Mouse (Mus musculus) stomach, embryonic 14.5 days (tissue): ENCODE results near the gene Prickle2. TPM values are rescaled to one million over a fixed set of nuclear protein-coding genes. Genes with fewer than 3 reads are reported as not detected.
A peak's percentile ranks its signal among the peaks of the same experiment; 100 is the strongest.

Experiments used
- ATAC-seq: fragments of 200-750 bp; cut with Nextera tagmentation; 2 replicates; pipeline ENCODE4 v1.8.0; 2017; ENCODE audit warnings: low read depth, moderate TSS enrichment; ENCODE audit not compliant: insufficient number of reproducible peaks, insufficient read depth, low FRiP score
- H3K27ac ChIP-seq: fragments of 300-500 bp; sonication (generic); 2 replicates; pipeline ENCODE4 v1.5.1; 2014; ENCODE audit warnings: mild to moderate bottlenecking, low read length, moderate library complexity, mixed read lengths
- H3K27me3 ChIP-seq: fragments of 300-500 bp; sonication (generic); 2 replicates; pipeline ENCODE4 v1.6.1; 2014; ENCODE audit warnings: low read length, control low read depth, mixed read lengths; ENCODE audit not compliant: control insufficient read depth, insufficient read depth
- H3K36me3 ChIP-seq: fragments of 300-500 bp; sonication (generic); 2 replicates; pipeline ENCODE4 v1.6.1; 2014; ENCODE audit warnings: mild to moderate bottlenecking, control low read depth, low read length, moderate library complexity, mixed read lengths; ENCODE audit not compliant: control insufficient read depth, insufficient read depth
- H3K4me1 ChIP-seq: fragments of 300-500 bp; sonication (generic); 2 replicates; pipeline ENCODE4 v1.6.1; 2014; ENCODE audit warnings: low read length, control low read depth, mixed read lengths; ENCODE audit not compliant: control insufficient read depth, insufficient read depth
- H3K4me2 ChIP-seq: fragments of 300-500 bp; sonication (generic); replicated peaks from 2 replicates; pipeline ENCODE4 v1.6.1; 2014; ENCODE audit warnings: low read depth, low read length, control low read depth
- H3K4me3 ChIP-seq: fragments of 300-500 bp; sonication (generic); 2 replicates; pipeline ENCODE4 v1.5.1; 2014; ENCODE audit warnings: low read depth, low read length, control low read depth
- H3K9ac ChIP-seq: fragments of 300-500 bp; sonication (generic); replicated peaks from 2 replicates; pipeline ENCODE4 v1.6.1; 2014; ENCODE audit warnings: low read depth, mild to moderate bottlenecking, control low read depth, low read length, moderate library complexity, mixed read lengths
- H3K9me3 ChIP-seq: fragments of 300-500 bp; sonication (generic); 2 replicates; pipeline ENCODE4 v1.6.1; 2016; ENCODE audit warnings: low read depth, low read length, control low read depth; ENCODE audit not compliant: control insufficient read depth
- WGBS: fragments of 180-500 bp; shearing (Covaris S2); extraction: QIAGEN DNeasy Blood & Tissue Kit; methylation state at CpG from one replicate; pipeline ENCODE4 v1.1.7; 2014; 5-methylcytosine and 5-hydroxymethylcytosine counted together
- polyA plus RNA-seq: library from polyadenylated mRNA; unstranded; fragments of >200 nt; fragmentation: Nextera tagmentation; extraction: Ambion mirVana; gene quantifications from 2 replicates; pipeline ENCODE4 v1.2.1, GENCODE M21; 2014

Prickle2 gene
- polyA plus RNA-seq, 1 experiment from 2014 or later, result 13.4 TPM

DNA sequence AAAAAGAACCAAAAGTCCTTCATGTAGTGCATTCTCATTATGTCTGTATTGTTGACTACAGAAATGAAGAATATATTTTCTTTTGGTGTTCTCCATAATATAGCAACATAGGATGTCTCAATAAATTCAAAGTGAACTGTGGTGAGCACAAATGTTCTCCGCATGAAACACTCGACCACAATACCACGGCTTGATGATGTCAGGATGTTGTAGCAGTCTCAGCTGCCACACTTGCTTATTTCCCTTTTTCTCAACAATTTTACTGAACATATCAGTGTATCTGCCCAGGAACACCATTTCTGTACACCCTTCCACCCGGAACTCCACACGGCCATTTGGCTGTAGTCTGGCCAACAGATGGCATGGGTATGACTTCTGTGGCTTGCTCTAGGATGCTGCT is 273.8 kb downstream of the Prickle2 start:
- H3K4me3 ChIP-seq, result no peak overlapping the region
- H3K9me3 ChIP-seq, result no peaks in the 10 kb centered on the region
- no peaks in the 10 kb centered on the region for H3K27me3 ChIP-seq
- H3K4me1 ChIP-seq, result no peaks in the 10 kb centered on the region
- no peak overlapping the region for H3K27ac ChIP-seq
- no peaks in the 10 kb centered on the region for H3K36me3 ChIP-seq
- 92% methylated on average over 5 of the region's 5 CpGs for WGBS
- no peak overlapping the region for H3K9ac ChIP-seq
- ATAC-seq, result no peak
- no peak overlapping the region for H3K4me2 ChIP-seq

DNA sequence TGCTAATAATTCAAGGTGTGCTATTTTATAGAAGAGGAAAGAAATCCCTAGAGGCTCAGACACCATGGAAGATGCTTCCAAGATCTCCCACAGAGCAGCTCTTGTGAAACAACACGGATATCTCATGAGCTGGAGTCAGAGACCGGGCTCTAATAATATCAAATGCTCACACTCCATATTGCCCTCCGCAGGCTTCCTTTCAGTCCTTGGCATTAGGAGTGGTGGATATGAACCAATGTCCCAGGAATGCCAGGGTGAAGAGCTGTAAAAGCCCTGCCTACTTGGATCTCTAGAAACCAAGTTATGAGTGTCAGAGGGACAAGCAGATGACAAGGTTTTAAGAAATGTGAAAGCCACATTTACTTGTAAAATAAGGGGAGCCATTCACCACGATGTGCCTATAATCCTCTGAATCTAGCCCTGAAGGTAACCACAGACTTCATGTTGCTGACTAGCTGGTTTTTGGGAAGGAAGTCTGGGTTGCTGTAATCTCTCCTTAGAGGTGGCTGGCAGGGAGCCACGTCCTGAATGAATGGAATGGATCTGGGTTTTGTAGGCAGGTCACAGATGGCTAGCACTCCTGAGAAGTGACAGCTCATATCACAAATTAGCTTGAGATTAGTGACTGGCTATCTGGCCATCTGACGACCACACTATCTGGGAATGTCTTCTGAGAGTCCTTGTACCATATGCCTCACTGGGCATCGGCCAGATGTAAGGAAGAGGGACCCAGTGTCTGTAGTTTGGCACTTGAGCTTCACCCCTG is 278.4 kb downstream of the Prickle2 start:
- 65% methylated on average over 7 of the region's 7 CpGs for WGBS

DNA sequence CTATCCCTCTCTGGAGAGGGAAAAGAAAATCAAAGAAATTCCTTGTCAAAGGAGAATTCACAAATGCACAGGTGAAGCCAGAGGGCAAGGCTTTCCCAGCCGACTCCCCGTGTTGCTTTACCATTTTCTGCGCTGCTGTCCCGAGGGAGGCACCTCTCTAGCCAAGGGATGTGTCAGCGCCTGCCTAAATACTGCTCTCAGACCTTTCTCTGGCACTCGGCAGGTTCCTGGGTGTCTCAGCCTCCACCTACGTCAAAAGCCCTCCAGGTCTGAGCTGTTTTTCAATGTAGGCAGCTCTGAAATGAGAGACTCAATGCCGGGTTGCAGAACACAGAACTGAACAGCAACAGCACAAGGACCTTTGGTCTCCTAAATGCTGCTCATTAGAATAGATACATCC is 280.1 kb downstream of the Prickle2 start:
- H3K27me3 ChIP-seq, result no peaks in the 10 kb centered on the region
- H3K36me3 ChIP-seq, result peaks cover 6% of the 10 kb centered on the region; the same call in 1 of the 2 replicates
- no peaks in the 10 kb centered on the region for H3K9me3 ChIP-seq
- WGBS, result 66% methylated on average over 8 of the region's 8 CpGs
- H3K27ac ChIP-seq, result no peak overlapping the region
- H3K4me3 ChIP-seq, result no peak overlapping the region
- H3K4me1 ChIP-seq, result peaks cover 9% of the 10 kb centered on the region
- H3K9ac ChIP-seq, result no peak overlapping the region
- ATAC-seq, result no peak
- H3K4me2 ChIP-seq, result no peak overlapping the region

More for the DNA sequence above, 278.4 kb downstream of the Prickle2 start:
- no peaks in the 10 kb centered on the region for H3K27me3 ChIP-seq
- no peak overlapping the region for H3K4me3 ChIP-seq
- H3K4me2 ChIP-seq, result no peak overlapping the region
- no peaks in the 10 kb centered on the region for H3K9me3 ChIP-seq
- no peak for ATAC-seq
- no peaks in the 10 kb centered on the region for H3K36me3 ChIP-seq
- H3K9ac ChIP-seq, result no peak overlapping the region
- H3K27ac ChIP-seq, result no peak overlapping the region
- H3K4me1 ChIP-seq, result peaks cover 9% of the 10 kb centered on the region

DNA sequence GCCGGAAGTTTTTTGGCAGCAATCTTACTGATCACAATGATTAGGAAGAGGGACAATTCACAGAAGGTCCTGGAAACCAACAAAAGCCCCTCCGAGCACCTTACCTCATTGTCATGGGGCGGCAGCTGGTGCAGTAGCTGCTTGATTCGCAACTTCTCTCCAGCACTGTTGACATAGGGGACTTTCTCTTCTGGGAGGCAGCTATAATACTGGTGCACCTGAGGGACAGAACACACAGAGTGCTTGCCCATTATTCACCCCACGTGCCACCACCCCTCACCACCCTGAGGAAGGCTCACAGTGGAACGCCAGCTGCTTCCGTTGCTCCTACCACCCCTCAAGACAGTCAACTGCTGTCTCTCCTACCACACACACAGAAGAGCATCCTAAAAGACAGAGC is 280.5 kb downstream of the Prickle2 start:
- Histone ChIP-seq H3K4me3 (no peak overlapping the region), H3K36me3 (peaks cover 6% of the 10 kb centered on the region; the same call in 1 of the 2 replicates), H3K4me2 (no peak overlapping the region), H3K9me3 (no peaks in the 10 kb centered on the region), H3K27ac (no peak overlapping the region), H3K9ac (no peak overlapping the region), H3K27me3 (no peaks in the 10 kb centered on the region), H3K4me1 (peaks cover 9% of the 10 kb centered on the region)
- 68% methylated on average over 7 of the region's 7 CpGs for WGBS
- no peak for ATAC-seq

- Histone ChIP-seq H3K4me3 (no peak overlapping the region), H3K4me2 (no peak overlapping the region), H3K36me3 (peaks cover 6% of the 10 kb centered on the region; the same call in 1 of the 2 replicates), H3K4me1 (peaks cover 9% of the 10 kb centered on the region), H3K9ac (no peak overlapping the region), H3K27ac (no peak overlapping the region), H3K27me3 (no peaks in the 10 kb centered on the region), H3K9me3 (no peaks in the 10 kb centered on the region)
- WGBS, result 60% methylated on average over 3 of the region's 3 CpGs
- ATAC-seq, result no peak
These were observed 281.0 kb downstream of the Prickle2 start for GRCm38 (mm10) chr6:92424991-92425390.

DNA sequence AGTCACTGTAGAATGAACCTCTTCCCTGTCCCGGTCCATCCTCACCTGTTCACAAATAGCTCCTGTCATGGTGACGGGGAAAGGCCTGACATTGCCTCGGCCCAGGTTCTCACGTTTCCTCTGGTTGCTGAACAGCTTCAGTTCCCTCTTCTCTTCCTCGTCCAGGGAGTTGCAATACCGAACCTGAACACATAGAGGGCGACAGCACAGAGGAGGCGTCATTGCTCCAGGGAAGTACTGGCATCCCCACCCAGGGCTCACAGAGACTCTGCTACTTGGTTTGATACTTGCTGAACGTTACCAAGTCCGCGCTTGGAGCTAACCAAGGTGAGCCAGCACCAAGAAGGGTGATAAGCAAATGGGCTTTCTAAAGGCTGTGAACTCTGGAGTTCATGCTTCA is 283.7 kb downstream of the Prickle2 start:
- H3K27me3 ChIP-seq, result no peaks in the 10 kb centered on the region
- no peak overlapping the region for H3K4me3 ChIP-seq
- H3K9ac ChIP-seq, result no peak overlapping the region
- H3K4me2 ChIP-seq, result no peak overlapping the region
- no peaks in the 10 kb centered on the region for H3K9me3 ChIP-seq
- H3K4me1 ChIP-seq, result peaks cover 9% of the 10 kb centered on the region
- H3K36me3 ChIP-seq, result peaks cover 13% of the 10 kb centered on the region; the same call in 1 of the 2 replicates
- 45% methylated on average over 11 of the region's 11 CpGs for WGBS
- no peak overlapping the region for H3K27ac ChIP-seq
- ATAC-seq, result no peak

DNA sequence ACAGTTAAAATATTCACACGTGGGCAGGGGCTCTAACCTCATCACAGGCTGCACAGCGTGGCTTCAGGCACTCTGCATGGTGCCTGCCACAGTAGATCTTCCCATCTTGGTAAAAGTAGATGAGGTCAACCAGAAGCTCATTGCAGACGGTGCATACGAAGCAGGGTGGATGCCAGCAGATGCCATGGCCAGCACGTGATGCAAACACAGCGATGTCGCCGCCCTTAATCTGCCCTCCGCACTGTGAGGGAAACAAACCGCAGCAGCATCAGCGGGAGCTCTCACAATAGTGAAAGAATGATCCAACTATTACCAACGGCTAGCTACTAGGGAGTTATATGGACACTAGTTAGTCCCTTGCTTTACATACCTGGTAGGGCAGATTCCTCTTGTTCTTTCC is 285.8 kb downstream of the Prickle2 start:
- Histone ChIP-seq H3K27ac (no peak overlapping the region), H3K9me3 (no peaks in the 10 kb centered on the region), H3K4me1 (peaks cover 9% of the 10 kb centered on the region), H3K36me3 (peaks cover 16% of the 10 kb centered on the region; the same call in 1 of the 2 replicates), H3K4me3 (no peak overlapping the region), H3K4me2 (no peak overlapping the region), H3K9ac (no peak overlapping the region), H3K27me3 (no peaks in the 10 kb centered on the region)
- no peak for ATAC-seq
- WGBS, result 91% methylated on average over 12 of the region's 12 CpGs

DNA sequence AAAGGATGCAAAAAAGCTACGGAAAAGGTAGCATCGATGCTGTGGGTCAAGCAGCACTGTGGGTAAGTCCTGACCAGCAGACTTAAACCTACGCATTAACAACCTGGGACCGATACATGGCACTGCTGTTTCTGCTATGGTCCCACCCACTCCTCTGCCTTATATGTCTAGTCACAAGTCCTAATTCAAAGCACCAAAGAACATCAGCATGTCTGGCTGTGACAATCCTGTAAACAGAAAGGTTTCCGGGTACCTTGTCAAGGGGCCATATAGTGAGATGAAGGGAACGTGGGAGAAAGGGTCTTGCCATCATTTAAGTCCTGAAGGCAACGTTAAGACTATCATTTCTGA is 290.6 kb downstream of the Prickle2 start:
- Histone ChIP-seq H3K4me2 (no peak overlapping the region), H3K9me3 (no peaks in the 10 kb centered on the region), H3K4me1 (peaks cover 18% of the 10 kb centered on the region), H3K4me3 (no peak overlapping the region), H3K27ac (peak overlapping the region; percentile 83; the same call in 1 of the 2 replicates), H3K9ac (no peak overlapping the region), H3K27me3 (no peaks in the 10 kb centered on the region), H3K36me3 (peaks cover 16% of the 10 kb centered on the region)
- WGBS, result 75% methylated on average over 7 of the region's 7 CpGs
- no peak for ATAC-seq
